In genomic region chr17:58959905-58960304, GRCm38 (mm10) we compare ENCODE assay signal across 9 mouse cellular contexts. TPM values are rescaled to one million over a fixed set of nuclear protein-coding genes. Genes with fewer than 3 reads are reported as not detected.
DNase-seq lines count a peak whose midpoint lies in the region; ATAC-seq lines count a peak whose summit lies in the region.
"Had no signal": no experiment of that assay in that cellular context is flagged by ENCODE, and none has a peak within 500 bp of the region (broad histone marks: within the 10 kb centered on the region; RNA-seq: fewer than 3 reads in every experiment).

No protein-coding gene starts in this region.

- no peak overlapping the region for H3K9ac ChIP-seq in neural tube, embryonic 11.5 days (ENCODE audit: low read length)
- no peak overlapping the region for H3K9ac ChIP-seq in midbrain, embryonic 16.5 days (ENCODE audit: low read depth, low read length)

- H3K4me1 ChIP-seq in neural tube, embryonic 11.5 days (ENCODE audit: control insufficient read depth, insufficient read depth, low read length) = no peaks in the 10 kb centered on the region
- H3K4me1 ChIP-seq in midbrain, embryonic 16.5 days (ENCODE audit: control insufficient read depth, insufficient read depth, low read length) = no peaks in the 10 kb centered on the region

- H3K4me3 ChIP-seq in neural tube, embryonic 11.5 days (ENCODE audit: low read depth, low read length) = no peak overlapping the region
- no peak overlapping the region for H3K4me3 ChIP-seq in midbrain, embryonic 16.5 days (ENCODE audit: low read depth, low read length)

- no peak overlapping the region for H3K27ac ChIP-seq in neural tube, embryonic 11.5 days (ENCODE audit: low read depth, low read length)
- no peak overlapping the region for H3K27ac ChIP-seq in midbrain, embryonic 16.5 days (ENCODE audit: low read length)

- no peaks in the 10 kb centered on the region for H3K36me3 ChIP-seq in neural tube, embryonic 11.5 days (ENCODE audit: control insufficient read depth, insufficient read depth, low read length)
- no peaks in the 10 kb centered on the region for H3K36me3 ChIP-seq in midbrain, embryonic 16.5 days (ENCODE audit: control insufficient read depth, insufficient read depth, low read length)

- H3K4me2 ChIP-seq in neural tube, embryonic 11.5 days (ENCODE audit: low read depth) = no peak overlapping the region
- no peak overlapping the region for H3K4me2 ChIP-seq in midbrain, embryonic 16.5 days (ENCODE audit: low read length)

- no peaks in the 10 kb centered on the region for H3K9me3 ChIP-seq in neural tube, embryonic 11.5 days (ENCODE audit: control insufficient read depth, low read length)
- no peaks in the 10 kb centered on the region for H3K9me3 ChIP-seq in midbrain, embryonic 16.5 days (replicated peaks; ENCODE audit: control insufficient read depth, low read length, poor library complexity, severe bottlenecking)

- ATAC-seq in neural tube, embryonic 11.5 days (ENCODE audit: insufficient read depth, low FRiP score, low TSS enrichment) = no peak
- no peak for ATAC-seq in midbrain, embryonic 16.5 days

- H3K27me3 ChIP-seq in neural tube, embryonic 11.5 days (ENCODE audit: control insufficient read depth, insufficient read depth, low read length) = no peaks in the 10 kb centered on the region
- no peaks in the 10 kb centered on the region for H3K27me3 ChIP-seq in midbrain, embryonic 16.5 days (ENCODE audit: control insufficient read depth, insufficient read depth, low read depth, low read length)

- DNase-seq in gastrocnemius, postnatal 10 days = peak; percentile 12
- no peak for DNase-seq in gastrocnemius, postnatal 4 days (ENCODE audit: low spot score in 2 of 2)
- DNase-seq in urinary bladder, postnatal 14 days (ENCODE audit: low spot score) = peak; percentile 18
- DNase-seq in urinary bladder, postnatal 4 days (ENCODE audit: low spot score in 2 of 2) = no peak
- DNase-seq in embryo, embryonic 11 days = peak; percentile 53
- peak; percentile 49 to 54 for DNase-seq in kidney, postnatal 4 days
- DNase-seq in neural tube, embryonic 11.5 days (ENCODE audit: low spot score) = peak; percentile 23

- 44% methylated on average over 3 of the region's 3 CpGs for WGBS in neural tube, embryonic 11.5 days
- 35% methylated on average over 3 of the region's 3 CpGs for WGBS in midbrain, embryonic 16.5 days

RNA-seq across cellular contexts. Expression of gene Pdzph1, which starts 31.3 kb away (rescaled TPM):
- total RNA-seq in gastrocnemius, postnatal 10 days (2021) = not detected
- total RNA-seq in gastrocnemius, postnatal 4 days (2021) = not detected
- polyA plus RNA-seq in neural tube, embryonic 11.5 days (2014; fragmentation: Nextera tagmentation; extraction: Ambion mirVana) = 8.6 and 10.9 TPM in 2 replicates
- polyA plus RNA-seq in midbrain, embryonic 16.5 days (2015; fragmentation: Nextera tagmentation; extraction: Ambion mirVana) = 5.1 and 5.6 TPM in 2 replicates
- polyA plus RNA-seq: large intestine, adult 2 months had no signal

RNA-seq across cellular contexts. Expression of gene Nudt12, which starts 53.3 kb away (rescaled TPM):
- total RNA-seq in gastrocnemius, postnatal 10 days (2021) = 1 to 10 TPM; 4.4 to 5.9 TPM
- total RNA-seq in gastrocnemius, postnatal 4 days (2021) = 1 to 10 TPM; 4.9 to 7.2 TPM
- polyA plus RNA-seq in neural tube, embryonic 11.5 days (2014; fragmentation: Nextera tagmentation; extraction: Ambion mirVana) = 5.3 and 6.6 TPM in 2 replicates
- polyA plus RNA-seq in midbrain, embryonic 16.5 days (2015; fragmentation: Nextera tagmentation; extraction: Ambion mirVana) = 5.9 and 6.6 TPM in 2 replicates

Comparison
In these comparisons a context has a peak if more than half of its experiments do, and no peak if none do; other contexts are left out.
1. DNase-seq: peak in gastrocnemius, postnatal 10 days (single experiment), urinary bladder, postnatal 14 days (single experiment), embryo, embryonic 11 days (single experiment), kidney, postnatal 4 days (2 of 2) and neural tube, embryonic 11.5 days (single experiment); none in gastrocnemius, postnatal 4 days (0 of 2) and urinary bladder, postnatal 4 days (0 of 2).